Mouse (Mus musculus) hindbrain, embryonic 10.5 days (tissue): ENCODE data around the gene Erp44. TPM values are rescaled to one million over a fixed set of nuclear protein-coding genes. Genes with fewer than 3 reads are reported as not detected.

Source experiments
- microRNA counts: library from miRNA; unstranded; fragments of <30 nt; microRNA quantifications from one replicate; lab custom pipeline; 2017
- polyA plus RNA-seq: library from polyadenylated mRNA; unstranded; fragments of >200 nt; fragmentation: Nextera tagmentation; extraction: Ambion mirVana; gene quantifications from 2 replicates; pipeline ENCODE4 v1.2.1, GENCODE M21; 2016

Gene Erp44
- polyA plus RNA-seq, 1 experiment from 2014 or later: 63.2 TPM

MicroRNA genes within 50 kb of the gene (microRNA counts, 519-probe panel; counts per million panel counts)
- 1,255 counts per million, percentile 77 among the panel's probes with 10 or more counts for microRNA mmu-miR-1958 (lab: Ali Mortazavi, UCI)

Other genes starting within 250 kb of the Erp44 start
- gene Nr4a3, start 234.4 kb downstream of the Erp44 start, polyA plus RNA-seq: 0.44 and 1.2 TPM in 2 replicates
- 19.2 and 22.8 TPM in 2 replicates for gene Stx17, start 154.6 kb downstream of the Erp44 start, polyA plus RNA-seq
- 8.7 and 9.4 TPM in 2 replicates for gene Invs, start 202 bp upstream of the Erp44 start, polyA plus RNA-seq
- 59.3 and 70.6 TPM in 2 replicates for gene Tex10, start 193.9 kb upstream of the Erp44 start, polyA plus RNA-seq